Mouse (Mus musculus): ENCODE data around the gene Fryl. TPM values are rescaled to one million over a fixed set of nuclear protein-coding genes. Genes with fewer than 3 reads are reported as not detected.
A peak's percentile ranks its signal among the peaks of the same experiment; 100 is the strongest.

Gene Fryl
- total and polyA plus RNA-seq, 3 experiments: 112 to 439 (median 147) TPM

GRCm38 (mm10) chr5:73199586-73199985 is 56.8 kb downstream of the Fryl start:
- H3K27me3 ChIP-seq (ENCODE audit: insufficient read depth, low read length): no peaks in the 10 kb centered on the region
- TF ChIP-seq GATA2 (IDR thresholded peaks at IDR 0.05; ENCODE audit: borderline replicate concordance, low read depth, low read length) (no peak), POLR2AphosphoS5 (IDR thresholded peaks at IDR 0.05; ENCODE audit: insufficient replicate concordance, low read depth, low read length) (no peak), GATA1 (IDR thresholded peaks at IDR 0.05; ENCODE audit: borderline replicate concordance, low read length) (no peak), TAL1 (conservative IDR thresholded peaks at IDR 0.05; ENCODE audit: low read depth, low read length) (no peak), CTCF (IDR thresholded peaks at IDR 0.05; ENCODE audit: low read depth, low read length) (no peak)
- no peak overlapping the region for H3K4me3 ChIP-seq (ENCODE audit: low read depth, low read length)
- ATAC-seq (ENCODE audit: extremely low read depth, insufficient number of reproducible peaks, low FRiP score, poor library complexity, severe bottlenecking) (no peak), DNase-seq (ENCODE audit: low spot score) (no peak)
- peaks cover 52% of the 10 kb centered on the region for H3K4me1 ChIP-seq (ENCODE audit: insufficient read depth, low read depth, low read length)
- H3K36me3 ChIP-seq (replicated peaks): peaks cover 46% of the 10 kb centered on the region
- H3K9me3 ChIP-seq (replicated peaks): 0 out of 2 replicates have a peak, but pooled peaks cover 2% of the 10 kb centered on the region

- TF ChIP-seq TAL1 (conservative IDR thresholded peaks at IDR 0.05; ENCODE audit: low read depth, low read length): no peak
- no peak for TF ChIP-seq POLR2AphosphoS5 (IDR thresholded peaks at IDR 0.05; ENCODE audit: insufficient replicate concordance, low read depth, low read length)
- TF ChIP-seq GATA1 (IDR thresholded peaks at IDR 0.05; ENCODE audit: borderline replicate concordance, low read length): no peak
- TF ChIP-seq GATA2 (IDR thresholded peaks at IDR 0.05; ENCODE audit: borderline replicate concordance, low read depth, low read length): no peak
- no peak for TF ChIP-seq CTCF (IDR thresholded peaks at IDR 0.05; ENCODE audit: low read depth, low read length)
- Histone ChIP-seq H3K4me1 (ENCODE audit: insufficient read depth, low read depth, low read length) (peaks cover 61% of the 10 kb centered on the region), H3K4me3 (ENCODE audit: low read depth, low read length) (no peak overlapping the region), H3K9me3 (replicated peaks) (0 out of 2 replicates have a peak, but pooled peaks cover 2% of the 10 kb centered on the region), H3K36me3 (replicated peaks) (peaks cover 42% of the 10 kb centered on the region), H3K27me3 (ENCODE audit: insufficient read depth, low read length) (no peaks in the 10 kb centered on the region)
- DNase-seq (ENCODE audit: low spot score): no peak
- no peak for ATAC-seq (ENCODE audit: extremely low read depth, insufficient number of reproducible peaks, low FRiP score, poor library complexity, severe bottlenecking)
Observed at GRCm38 (mm10) chr5:73198690-73199089, 57.7 kb downstream of the Fryl start.

- peaks cover 66% of the 10 kb centered on the region for H3K4me1 ChIP-seq (ENCODE audit: insufficient read depth, low read depth, low read length)
- TF ChIP-seq GATA2 (IDR thresholded peaks at IDR 0.05; ENCODE audit: borderline replicate concordance, low read depth, low read length) (no peak), TAL1 (conservative IDR thresholded peaks at IDR 0.05; ENCODE audit: low read depth, low read length) (no peak), GATA1 (IDR thresholded peaks at IDR 0.05; ENCODE audit: borderline replicate concordance, low read length) (no peak), POLR2AphosphoS5 (IDR thresholded peaks at IDR 0.05; ENCODE audit: insufficient replicate concordance, low read depth, low read length) (no peak), CTCF (IDR thresholded peaks at IDR 0.05; ENCODE audit: low read depth, low read length) (no peak)
- no peak overlapping the region for H3K4me3 ChIP-seq (ENCODE audit: low read depth, low read length)
- ATAC-seq (ENCODE audit: extremely low read depth, insufficient number of reproducible peaks, low FRiP score, poor library complexity, severe bottlenecking): no peak
- no peaks in the 10 kb centered on the region for H3K27me3 ChIP-seq (ENCODE audit: insufficient read depth, low read length)
- peaks cover 43% of the 10 kb centered on the region for H3K36me3 ChIP-seq (replicated peaks)
- H3K9me3 ChIP-seq (replicated peaks): 0 out of 2 replicates have a peak, but pooled peaks cover 2% of the 10 kb centered on the region
- DNase-seq (ENCODE audit: low spot score): no peak
Observed at GRCm38 (mm10) chr5:73197796-73198195, 58.6 kb downstream of the Fryl start.

GRCm38 (mm10) chr5:73194740-73195139 is 61.7 kb downstream of the Fryl start:
- peaks cover 38% of the 10 kb centered on the region for H3K36me3 ChIP-seq (replicated peaks)
- no peaks in the 10 kb centered on the region for H3K27me3 ChIP-seq (ENCODE audit: insufficient read depth, low read length)
- H3K4me3 ChIP-seq (ENCODE audit: low read depth, low read length): no peak overlapping the region; the same call in 1 of the 2 replicates
- ATAC-seq (ENCODE audit: extremely low read depth, insufficient number of reproducible peaks, low FRiP score, poor library complexity, severe bottlenecking) (no peak), DNase-seq (ENCODE audit: low spot score) (no peak)
- 0 out of 2 replicates have a peak, but pooled peaks cover 2% of the 10 kb centered on the region for H3K9me3 ChIP-seq (replicated peaks)
- TF ChIP-seq GATA2 (IDR thresholded peaks at IDR 0.05; ENCODE audit: borderline replicate concordance, low read depth, low read length): no peak
- TF ChIP-seq CTCF (IDR thresholded peaks at IDR 0.05; ENCODE audit: low read depth, low read length): no peak
- TF ChIP-seq TAL1 (conservative IDR thresholded peaks at IDR 0.05; ENCODE audit: low read depth, low read length): no peak
- TF ChIP-seq GATA1 (IDR thresholded peaks at IDR 0.05; ENCODE audit: borderline replicate concordance, low read length): no peak
- TF ChIP-seq POLR2AphosphoS5 (IDR thresholded peaks at IDR 0.05; ENCODE audit: insufficient replicate concordance, low read depth, low read length): no peak
- peaks cover 73% of the 10 kb centered on the region for H3K4me1 ChIP-seq (ENCODE audit: insufficient read depth, low read depth, low read length)

GRCm38 (mm10) chr5:73194083-73194570 is 62.3 kb downstream of the Fryl start:
- Histone ChIP-seq H3K9me3 (replicated peaks) (0 out of 2 replicates have a peak, but pooled peaks cover 2% of the 10 kb centered on the region), H3K4me3 (ENCODE audit: low read depth, low read length) (peak overlapping the region; percentile 39; the same call in 1 of the 2 replicates), H3K27me3 (ENCODE audit: insufficient read depth, low read length) (no peaks in the 10 kb centered on the region), H3K36me3 (replicated peaks) (peaks cover 40% of the 10 kb centered on the region), H3K4me1 (ENCODE audit: insufficient read depth, low read depth, low read length) (peaks cover 73% of the 10 kb centered on the region)
- no peak for TF ChIP-seq POLR2AphosphoS5 (IDR thresholded peaks at IDR 0.05; ENCODE audit: insufficient replicate concordance, low read depth, low read length)
- TF ChIP-seq TAL1 (conservative IDR thresholded peaks at IDR 0.05; ENCODE audit: low read depth, low read length): peak; percentile 25; the same call in 1 of the 2 replicates
- ATAC-seq (ENCODE audit: extremely low read depth, insufficient number of reproducible peaks, low FRiP score, poor library complexity, severe bottlenecking): peak; percentile 10; the same call in 1 of the 2 replicates
- DNase-seq (ENCODE audit: low spot score): no peak

GRCm38 (mm10) chr5:73193627-73194026 is 62.8 kb downstream of the Fryl start:
- DNase-seq (ENCODE audit: low spot score) (peak; percentile 60), ATAC-seq (ENCODE audit: extremely low read depth, insufficient number of reproducible peaks, low FRiP score, poor library complexity, severe bottlenecking) (peak; percentile 66)
- Histone ChIP-seq H3K4me3 (ENCODE audit: low read depth, low read length) (peak overlapping the region; percentile 39; the same call in 1 of the 2 replicates), H3K36me3 (replicated peaks) (peaks cover 42% of the 10 kb centered on the region), H3K9me3 (replicated peaks) (0 out of 2 replicates have a peak, but pooled peaks cover under 1% of the 10 kb centered on the region), H3K27me3 (ENCODE audit: insufficient read depth, low read length) (no peaks in the 10 kb centered on the region), H3K4me1 (ENCODE audit: insufficient read depth, low read depth, low read length) (peaks cover 78% of the 10 kb centered on the region)
- no peak for TF ChIP-seq CTCF (IDR thresholded peaks at IDR 0.05; ENCODE audit: low read depth, low read length)
- TF ChIP-seq POLR2AphosphoS5 (IDR thresholded peaks at IDR 0.05; ENCODE audit: insufficient replicate concordance, low read depth, low read length): no peak
- TF ChIP-seq TAL1 (conservative IDR thresholded peaks at IDR 0.05; ENCODE audit: low read depth, low read length): peak; percentile 68

Measured in G1E (cell line).